Mouse (Mus musculus): Measurements from ENCODE around the gene Mlh1. TPM values are rescaled to one million over a fixed set of nuclear protein-coding genes. Genes with fewer than 3 reads are reported as not detected.

The Mlh1 gene
- polyA plus RNA-seq, 1 experiment from 2014 or later = 40.1 TPM

- no peaks in the 10 kb centered on the region for H3K27me3 ChIP-seq (ENCODE audit: control insufficient read depth, insufficient read depth, low read length)
- H3K4me1 ChIP-seq (ENCODE audit: control insufficient read depth, insufficient read depth, low read length) = no peaks in the 10 kb centered on the region
- H3K9ac ChIP-seq (ENCODE audit: low read depth, low read length) = no peak overlapping the region
- no peaks in the 10 kb centered on the region for H3K36me3 ChIP-seq (ENCODE audit: control insufficient read depth, insufficient read depth, low read length)
- peak; percentile 88 for ATAC-seq (ENCODE audit: low FRiP score, low TSS enrichment)
- no peak overlapping the region; the same call in 1 of the 2 replicates for H3K4me3 ChIP-seq (ENCODE audit: low read length)
- H3K4me2 ChIP-seq (replicated peaks; ENCODE audit: low read depth, low read length) = peak overlapping the region; percentile 30; the same call in 1 of the 2 replicates
- peak overlapping the region; percentile 53; the same call in 1 of the 2 replicates for H3K27ac ChIP-seq (ENCODE audit: low read depth, low read length)
- H3K9me3 ChIP-seq (ENCODE audit: control insufficient read depth, low read length) = no peaks in the 10 kb centered on the region
- 15% methylated on average over 21 of the region's 21 CpGs for WGBS
Measured at GRCm38 (mm10) chr9:111289832-111290339, 18.3 kb upstream of the Mlh1 start.

- Histone ChIP-seq H3K9ac (ENCODE audit: low read depth, low read length) (no peak overlapping the region), H3K4me3 (ENCODE audit: low read length) (no peak overlapping the region; the same call in 1 of the 2 replicates), H3K4me2 (replicated peaks; ENCODE audit: low read depth, low read length) (peak overlapping the region; percentile 30; the same call in 1 of the 2 replicates), H3K27me3 (ENCODE audit: control insufficient read depth, insufficient read depth, low read length) (no peaks in the 10 kb centered on the region), H3K4me1 (ENCODE audit: control insufficient read depth, insufficient read depth, low read length) (no peaks in the 10 kb centered on the region), H3K36me3 (ENCODE audit: control insufficient read depth, insufficient read depth, low read length) (no peaks in the 10 kb centered on the region), H3K9me3 (ENCODE audit: control insufficient read depth, low read length) (no peaks in the 10 kb centered on the region), H3K27ac (ENCODE audit: low read depth, low read length) (peak overlapping the region; percentile 53; the same call in 1 of the 2 replicates)
- ATAC-seq (ENCODE audit: low FRiP score, low TSS enrichment) = peak; percentile 43; the same call in 1 of the 2 replicates
- WGBS = 53% methylated on average over 9 of the region's 9 CpGs
Measured at GRCm38 (mm10) chr9:111289294-111289831, 17.8 kb upstream of the Mlh1 start.

- Histone ChIP-seq H3K4me2 (replicated peaks; ENCODE audit: low read depth, low read length) (no peak overlapping the region), H3K27ac (ENCODE audit: low read depth, low read length) (no peak overlapping the region), H3K4me3 (ENCODE audit: low read length) (no peak overlapping the region), H3K9me3 (ENCODE audit: control insufficient read depth, low read length) (no peaks in the 10 kb centered on the region), H3K4me1 (ENCODE audit: control insufficient read depth, insufficient read depth, low read length) (no peaks in the 10 kb centered on the region), H3K27me3 (ENCODE audit: control insufficient read depth, insufficient read depth, low read length) (no peaks in the 10 kb centered on the region), H3K9ac (ENCODE audit: low read depth, low read length) (no peak overlapping the region), H3K36me3 (ENCODE audit: control insufficient read depth, insufficient read depth, low read length) (no peaks in the 10 kb centered on the region)
- ATAC-seq (ENCODE audit: low FRiP score, low TSS enrichment) = no peak
- WGBS = 96% methylated on average over 4 of the region's 4 CpGs
Measured at GRCm38 (mm10) chr9:111287956-111288355, 16.4 kb upstream of the Mlh1 start.

- 82% methylated on average over 2 of the region's 2 CpGs for WGBS
- Histone ChIP-seq H3K9ac (ENCODE audit: low read depth, low read length) (no peak overlapping the region), H3K27me3 (ENCODE audit: control insufficient read depth, insufficient read depth, low read length) (no peaks in the 10 kb centered on the region), H3K4me2 (replicated peaks; ENCODE audit: low read depth, low read length) (no peak overlapping the region), H3K4me3 (ENCODE audit: low read length) (no peak overlapping the region), H3K9me3 (ENCODE audit: control insufficient read depth, low read length) (no peaks in the 10 kb centered on the region), H3K27ac (ENCODE audit: low read depth, low read length) (no peak overlapping the region), H3K4me1 (ENCODE audit: control insufficient read depth, insufficient read depth, low read length) (no peaks in the 10 kb centered on the region), H3K36me3 (ENCODE audit: control insufficient read depth, insufficient read depth, low read length) (no peaks in the 10 kb centered on the region)
- no peak for ATAC-seq (ENCODE audit: low FRiP score, low TSS enrichment)
Measured at GRCm38 (mm10) chr9:111286468-111286867, 14.9 kb upstream of the Mlh1 start.

- no peak overlapping the region for H3K27ac ChIP-seq (ENCODE audit: low read depth, low read length)
- no peaks in the 10 kb centered on the region for H3K9me3 ChIP-seq (ENCODE audit: control insufficient read depth, low read length)
- WGBS = 28% methylated on average over 5 of the region's 5 CpGs
- no peak overlapping the region for H3K4me2 ChIP-seq (replicated peaks; ENCODE audit: low read depth, low read length)
- ATAC-seq (ENCODE audit: low FRiP score, low TSS enrichment) = no peak
- no peaks in the 10 kb centered on the region for H3K4me1 ChIP-seq (ENCODE audit: control insufficient read depth, insufficient read depth, low read length)
- no peaks in the 10 kb centered on the region for H3K36me3 ChIP-seq (ENCODE audit: control insufficient read depth, insufficient read depth, low read length)
- no peaks in the 10 kb centered on the region for H3K27me3 ChIP-seq (ENCODE audit: control insufficient read depth, insufficient read depth, low read length)
- H3K4me3 ChIP-seq (ENCODE audit: low read length) = no peak overlapping the region
- no peak overlapping the region for H3K9ac ChIP-seq (ENCODE audit: low read depth, low read length)
Measured at GRCm38 (mm10) chr9:111285676-111286075, 14.1 kb upstream of the Mlh1 start.

GRCm38 (mm10) chr9:111285061-111285460, 13.5 kb upstream of the Mlh1 start:
- Histone ChIP-seq H3K4me2 (replicated peaks; ENCODE audit: low read depth, low read length) (no peak overlapping the region), H3K27me3 (ENCODE audit: control insufficient read depth, insufficient read depth, low read length) (no peaks in the 10 kb centered on the region), H3K4me3 (ENCODE audit: low read length) (no peak overlapping the region), H3K9ac (ENCODE audit: low read depth, low read length) (no peak overlapping the region), H3K27ac (ENCODE audit: low read depth, low read length) (no peak overlapping the region), H3K9me3 (ENCODE audit: control insufficient read depth, low read length) (no peaks in the 10 kb centered on the region), H3K36me3 (ENCODE audit: control insufficient read depth, insufficient read depth, low read length) (no peaks in the 10 kb centered on the region), H3K4me1 (ENCODE audit: control insufficient read depth, insufficient read depth, low read length) (no peaks in the 10 kb centered on the region)
- WGBS = 49% methylated on average over 3 of the region's 3 CpGs
- no peak for ATAC-seq (ENCODE audit: low FRiP score, low TSS enrichment)

- Histone ChIP-seq H3K9me3 (ENCODE audit: control insufficient read depth, low read length) (no peaks in the 10 kb centered on the region), H3K36me3 (ENCODE audit: control insufficient read depth, insufficient read depth, low read length) (peaks cover 40% of the 10 kb centered on the region), H3K4me3 (ENCODE audit: low read length) (peak overlapping the region; percentile 18), H3K9ac (ENCODE audit: low read depth, low read length) (peak overlapping the region; percentile 25; the same call in 1 of the 2 replicates), H3K4me1 (ENCODE audit: control insufficient read depth, insufficient read depth, low read length) (peaks cover 28% of the 10 kb centered on the region), H3K27me3 (ENCODE audit: control insufficient read depth, insufficient read depth, low read length) (no peaks in the 10 kb centered on the region), H3K27ac (ENCODE audit: low read depth, low read length) (no peak overlapping the region), H3K4me2 (replicated peaks; ENCODE audit: low read depth, low read length) (peak overlapping the region; percentile 28)
- ATAC-seq (ENCODE audit: low FRiP score, low TSS enrichment) = no peak
- WGBS = 28% methylated on average over 1 of the region's 1 CpGs
Measured at GRCm38 (mm10) chr9:111275156-111275555, 3.6 kb upstream of the Mlh1 start.

- no peak for ATAC-seq (ENCODE audit: low FRiP score, low TSS enrichment)
- peak overlapping the region; percentile 70 for H3K4me2 ChIP-seq (replicated peaks; ENCODE audit: low read depth, low read length)
- peak overlapping the region; percentile 87; the same call in 1 of the 2 replicates for H3K4me3 ChIP-seq (ENCODE audit: low read length)
- H3K9me3 ChIP-seq (ENCODE audit: control insufficient read depth, low read length) = no peaks in the 10 kb centered on the region
- H3K36me3 ChIP-seq (ENCODE audit: control insufficient read depth, insufficient read depth, low read length) = peaks cover 35% of the 10 kb centered on the region
- no peak overlapping the region for H3K27ac ChIP-seq (ENCODE audit: low read depth, low read length)
- WGBS = 73% methylated on average over 1 of the region's 1 CpGs
- H3K4me1 ChIP-seq (ENCODE audit: control insufficient read depth, insufficient read depth, low read length) = peaks cover 30% of the 10 kb centered on the region
- H3K9ac ChIP-seq (ENCODE audit: low read depth, low read length) = no peak overlapping the region
- no peaks in the 10 kb centered on the region for H3K27me3 ChIP-seq (ENCODE audit: control insufficient read depth, insufficient read depth, low read length)
Measured at GRCm38 (mm10) chr9:111273958-111274357, 2.4 kb upstream of the Mlh1 start.

GRCm38 (mm10) chr9:111272996-111273785, 1.6 kb upstream of the Mlh1 start:
- H3K9ac ChIP-seq (ENCODE audit: low read depth, low read length) = peak overlapping the region; percentile 87; the same call in 1 of the 2 replicates
- peak overlapping the region; percentile 70 for H3K4me2 ChIP-seq (replicated peaks; ENCODE audit: low read depth, low read length)
- no peak for ATAC-seq (ENCODE audit: low FRiP score, low TSS enrichment)
- peak overlapping the region; percentile 87 for H3K4me3 ChIP-seq (ENCODE audit: low read length)
- peaks cover 28% of the 10 kb centered on the region for H3K36me3 ChIP-seq (ENCODE audit: control insufficient read depth, insufficient read depth, low read length)
- H3K9me3 ChIP-seq (ENCODE audit: control insufficient read depth, low read length) = no peaks in the 10 kb centered on the region
- 63% methylated on average over 15 of the region's 15 CpGs for WGBS
- H3K27ac ChIP-seq (ENCODE audit: low read depth, low read length) = no peak overlapping the region
- peaks cover 30% of the 10 kb centered on the region for H3K4me1 ChIP-seq (ENCODE audit: control insufficient read depth, insufficient read depth, low read length)
- H3K27me3 ChIP-seq (ENCODE audit: control insufficient read depth, insufficient read depth, low read length) = no peaks in the 10 kb centered on the region

All from kidney, embryonic 14.5 days (tissue).